Mouse (Mus musculus): ENCODE data around the gene Ace2. TPM values are rescaled to one million over a fixed set of nuclear protein-coding genes. Genes with fewer than 3 reads are reported as not detected.

Gene Ace2
- polyA plus RNA-seq, 1 experiment = not detected

DNA sequence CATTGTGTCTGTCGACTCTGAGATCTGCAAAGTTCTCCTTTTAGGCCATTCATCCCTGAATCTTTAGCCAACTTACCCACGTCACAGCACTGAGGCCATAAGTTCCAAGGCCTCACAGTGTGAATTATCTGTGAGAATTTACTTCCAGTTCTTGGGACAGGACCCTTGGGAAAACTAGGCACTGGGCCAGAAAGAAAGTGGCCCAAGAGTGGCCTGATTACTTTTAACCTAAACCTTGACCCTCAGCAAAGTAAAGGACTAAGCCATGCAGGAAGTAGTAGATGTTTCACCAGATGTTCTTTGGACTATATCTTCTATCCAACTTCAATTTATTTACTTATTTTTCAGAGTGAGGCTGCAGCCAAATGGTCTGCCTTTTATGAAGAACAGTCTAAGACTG, 13.6 kb downstream of the Ace2 start:
- TF ChIP-seq CTCF (IDR thresholded peaks at IDR 0.05; ENCODE audit: extremely low read depth, insufficient read depth, insufficient read length, insufficient replicate concordance) (no peak), POLR2A (IDR thresholded peaks at IDR 0.05; ENCODE audit: low read depth, low read length) (no peak)
- Histone ChIP-seq H3K36me3 (ENCODE audit: control insufficient read depth, insufficient read depth, low read length) (no peaks in the 10 kb centered on the region), H3K27ac (ENCODE audit: insufficient read depth, low read length) (no peak overlapping the region), H3K4me1 (ENCODE audit: control insufficient read depth, insufficient read depth, insufficient read length) (no peaks in the 10 kb centered on the region), H3K27me3 (ENCODE audit: control insufficient read depth, insufficient read depth, low read length) (no peaks in the 10 kb centered on the region), H3K4me3 (ENCODE audit: extremely low read depth, insufficient read depth, insufficient read length) (no peak overlapping the region)
- 67% methylated on average over 2 of the region's 2 CpGs for WGBS
- DNase-seq (ENCODE audit: low read depth in 1 of 2, low spot score in 2 of 2) = no peak

DNA sequence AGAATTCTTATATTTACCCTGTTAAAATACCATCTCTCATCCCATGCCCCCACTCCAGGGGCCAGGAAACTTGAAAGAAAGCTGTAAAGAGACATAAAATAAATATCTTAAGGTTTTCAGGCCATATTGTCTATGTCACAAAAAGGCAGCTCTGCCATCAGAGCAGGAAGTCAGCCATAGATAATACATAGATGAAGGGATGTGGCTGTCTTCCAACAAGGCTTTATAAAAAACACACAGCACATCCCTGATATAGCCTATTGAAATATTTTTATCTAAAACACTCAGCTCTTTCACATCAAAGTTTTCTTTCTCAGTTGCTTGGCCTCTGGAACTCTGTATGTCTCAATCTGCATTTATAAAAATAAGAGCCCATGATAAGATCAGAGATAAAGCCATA, 14.5 kb downstream of the Ace2 start:
- no peak for DNase-seq (ENCODE audit: low read depth in 1 of 2, low spot score in 2 of 2)
- H3K4me3 ChIP-seq (ENCODE audit: extremely low read depth, insufficient read depth, insufficient read length) = no peak overlapping the region
- no peak for TF ChIP-seq CTCF (IDR thresholded peaks at IDR 0.05; ENCODE audit: extremely low read depth, insufficient read depth, insufficient read length, insufficient replicate concordance)
- no peak for TF ChIP-seq POLR2A (IDR thresholded peaks at IDR 0.05; ENCODE audit: low read depth, low read length)
- no peaks in the 10 kb centered on the region for H3K27me3 ChIP-seq (ENCODE audit: control insufficient read depth, insufficient read depth, low read length)
- H3K36me3 ChIP-seq (ENCODE audit: control insufficient read depth, insufficient read depth, low read length) = no peaks in the 10 kb centered on the region
- H3K27ac ChIP-seq (ENCODE audit: insufficient read depth, low read length) = no peak overlapping the region
- no peaks in the 10 kb centered on the region for H3K4me1 ChIP-seq (ENCODE audit: control insufficient read depth, insufficient read depth, insufficient read length)

DNA sequence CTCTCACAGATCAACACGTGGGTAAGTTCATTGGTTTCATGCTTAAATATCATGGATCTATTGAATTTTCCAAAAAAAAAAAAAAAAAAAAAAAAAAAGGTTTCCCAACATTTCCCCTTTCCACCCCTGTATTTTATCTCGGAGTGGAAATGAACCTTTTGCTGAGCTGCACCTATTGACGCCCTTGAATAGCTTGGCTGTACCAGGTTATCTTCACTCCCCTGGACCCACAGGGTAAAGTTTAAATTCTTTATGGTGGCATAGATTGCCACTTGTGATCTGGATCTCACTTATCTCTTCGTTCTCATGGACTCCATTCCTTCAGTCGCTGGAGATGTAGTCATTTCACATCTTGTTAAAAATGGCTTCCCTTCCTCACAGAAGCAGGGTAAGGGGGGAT, 15.5 kb downstream of the Ace2 start:
- Histone ChIP-seq H3K27me3 (ENCODE audit: control insufficient read depth, insufficient read depth, low read length) (no peaks in the 10 kb centered on the region), H3K36me3 (ENCODE audit: control insufficient read depth, insufficient read depth, low read length) (no peaks in the 10 kb centered on the region), H3K4me3 (ENCODE audit: extremely low read depth, insufficient read depth, insufficient read length) (no peak overlapping the region), H3K27ac (ENCODE audit: insufficient read depth, low read length) (no peak overlapping the region), H3K4me1 (ENCODE audit: control insufficient read depth, insufficient read depth, insufficient read length) (no peaks in the 10 kb centered on the region)
- WGBS = 80% methylated on average over 5 of the region's 5 CpGs
- no peak for TF ChIP-seq POLR2A (IDR thresholded peaks at IDR 0.05; ENCODE audit: low read depth, low read length)
- TF ChIP-seq CTCF (IDR thresholded peaks at IDR 0.05; ENCODE audit: extremely low read depth, insufficient read depth, insufficient read length, insufficient replicate concordance) = no peak
- DNase-seq (ENCODE audit: low read depth in 1 of 2, low spot score in 2 of 2) = no peak

DNA sequence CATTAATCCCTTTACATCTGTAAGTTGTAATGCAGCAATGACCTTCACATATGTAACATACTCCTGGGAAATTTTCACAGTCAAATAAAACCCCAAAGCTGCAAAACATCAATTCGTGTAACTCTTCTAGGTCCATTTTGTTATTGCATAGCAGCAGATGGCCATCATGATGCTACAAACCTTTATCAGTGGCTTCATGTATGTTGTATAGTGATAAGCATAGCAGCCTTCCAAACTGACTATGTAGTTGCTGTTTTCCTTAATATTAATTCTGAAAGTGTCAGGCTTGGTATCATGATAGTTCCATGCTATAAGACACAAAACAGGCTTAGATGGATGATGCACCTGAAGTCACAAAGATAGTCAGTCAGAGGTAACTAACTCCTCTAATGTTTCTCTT, 25.5 kb downstream of the Ace2 start:
- DNase-seq (ENCODE audit: low read depth in 1 of 2, low spot score in 2 of 2) = no peak
- TF ChIP-seq CTCF (IDR thresholded peaks at IDR 0.05; ENCODE audit: extremely low read depth, insufficient read depth, insufficient read length, insufficient replicate concordance) (no peak), POLR2A (IDR thresholded peaks at IDR 0.05; ENCODE audit: low read depth, low read length) (no peak)
- Histone ChIP-seq H3K36me3 (ENCODE audit: control insufficient read depth, insufficient read depth, low read length) (no peaks in the 10 kb centered on the region), H3K4me3 (ENCODE audit: extremely low read depth, insufficient read depth, insufficient read length) (no peak overlapping the region), H3K4me1 (ENCODE audit: control insufficient read depth, insufficient read depth, insufficient read length) (no peaks in the 10 kb centered on the region), H3K27me3 (ENCODE audit: control insufficient read depth, insufficient read depth, low read length) (no peaks in the 10 kb centered on the region), H3K27ac (ENCODE audit: insufficient read depth, low read length) (no peak overlapping the region)
- WGBS = 73% methylated on average over 1 of the region's 1 CpGs

DNA sequence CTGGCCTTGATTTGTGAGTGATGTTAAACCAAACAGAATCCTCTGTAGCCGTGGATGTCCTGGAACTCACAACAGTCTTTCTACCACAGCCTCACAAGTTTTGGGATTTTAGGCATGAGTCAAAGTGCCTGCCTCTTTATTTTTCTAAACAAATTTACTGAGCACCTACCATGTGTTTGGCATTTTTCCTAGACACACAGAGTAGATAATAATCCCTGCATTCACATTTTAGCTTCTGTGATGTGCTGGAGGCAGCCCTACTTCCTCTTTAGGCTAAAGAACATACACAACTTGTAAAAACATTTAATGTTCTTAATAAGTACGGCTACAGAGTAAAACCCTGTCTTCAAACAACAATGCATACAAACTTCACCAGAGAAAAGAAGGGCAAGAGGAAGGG, 31.9 kb downstream of the Ace2 start:
- no peak overlapping the region for H3K4me3 ChIP-seq (ENCODE audit: extremely low read depth, insufficient read depth, insufficient read length)
- H3K36me3 ChIP-seq (ENCODE audit: control insufficient read depth, insufficient read depth, low read length) = no peaks in the 10 kb centered on the region
- H3K4me1 ChIP-seq (ENCODE audit: control insufficient read depth, insufficient read depth, insufficient read length) = no peaks in the 10 kb centered on the region
- no peak overlapping the region for H3K27ac ChIP-seq (ENCODE audit: insufficient read depth, low read length)
- WGBS = 74% methylated on average over 2 of the region's 2 CpGs
- no peaks in the 10 kb centered on the region for H3K27me3 ChIP-seq (ENCODE audit: control insufficient read depth, insufficient read depth, low read length)
- DNase-seq (ENCODE audit: low read depth in 1 of 2, low spot score in 2 of 2) = no peak
- TF ChIP-seq CTCF (IDR thresholded peaks at IDR 0.05; ENCODE audit: extremely low read depth, insufficient read depth, insufficient read length, insufficient replicate concordance) = no peak
- no peak for TF ChIP-seq POLR2A (IDR thresholded peaks at IDR 0.05; ENCODE audit: low read depth, low read length)

DNA sequence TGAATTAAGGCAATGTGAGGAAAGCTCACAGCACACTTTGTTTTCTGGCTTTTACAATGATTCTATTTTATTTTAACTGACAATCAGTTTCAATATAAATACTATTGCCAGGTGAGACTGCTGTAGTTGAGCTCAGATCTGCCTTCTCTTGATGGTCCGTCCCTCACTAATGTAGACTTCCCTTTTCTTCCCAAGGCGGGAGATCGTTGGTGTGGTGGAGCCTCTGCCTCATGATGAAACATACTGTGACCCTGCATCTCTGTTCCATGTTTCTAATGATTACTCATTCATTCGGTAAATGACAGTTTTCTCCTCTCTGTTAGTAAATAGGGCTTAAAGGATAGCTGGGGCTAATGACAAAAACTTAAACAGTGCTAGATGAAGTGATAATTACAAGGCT, 34.7 kb downstream of the Ace2 start:
- no peak overlapping the region for H3K27ac ChIP-seq (ENCODE audit: insufficient read depth, low read length)
- H3K4me3 ChIP-seq (ENCODE audit: extremely low read depth, insufficient read depth, insufficient read length) = no peak overlapping the region
- H3K4me1 ChIP-seq (ENCODE audit: control insufficient read depth, insufficient read depth, insufficient read length) = no peaks in the 10 kb centered on the region
- no peaks in the 10 kb centered on the region for H3K27me3 ChIP-seq (ENCODE audit: control insufficient read depth, insufficient read depth, low read length)
- DNase-seq (ENCODE audit: low read depth in 1 of 2, low spot score in 2 of 2) = no peak
- no peaks in the 10 kb centered on the region for H3K36me3 ChIP-seq (ENCODE audit: control insufficient read depth, insufficient read depth, low read length)
- TF ChIP-seq POLR2A (IDR thresholded peaks at IDR 0.05; ENCODE audit: low read depth, low read length) = no peak
- TF ChIP-seq CTCF (IDR thresholded peaks at IDR 0.05; ENCODE audit: extremely low read depth, insufficient read depth, insufficient read length, insufficient replicate concordance) = no peak
- WGBS = 74% methylated on average over 4 of the region's 4 CpGs

DNA sequence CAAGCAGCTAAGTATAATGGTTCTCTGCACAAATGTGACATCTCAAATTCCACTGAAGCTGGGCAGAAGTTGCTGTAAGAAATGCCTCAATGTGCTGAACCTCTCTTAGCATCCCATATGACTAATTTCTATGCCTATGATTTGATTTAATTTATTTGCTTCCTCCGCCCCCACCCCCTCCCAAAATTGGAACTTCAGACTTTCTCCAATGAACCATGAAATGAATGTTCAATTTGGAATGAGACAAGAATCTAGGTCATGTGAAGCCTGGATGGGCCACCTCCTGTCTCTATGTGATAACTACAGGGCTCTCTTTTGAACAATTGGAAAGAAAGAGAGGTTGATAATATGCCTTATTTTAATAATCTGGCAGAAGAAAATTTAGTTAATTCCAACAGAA, 36.2 kb downstream of the Ace2 start:
- Histone ChIP-seq H3K4me1 (ENCODE audit: control insufficient read depth, insufficient read depth, insufficient read length) (no peaks in the 10 kb centered on the region), H3K27me3 (ENCODE audit: control insufficient read depth, insufficient read depth, low read length) (no peaks in the 10 kb centered on the region), H3K4me3 (ENCODE audit: extremely low read depth, insufficient read depth, insufficient read length) (no peak overlapping the region), H3K27ac (ENCODE audit: insufficient read depth, low read length) (no peak overlapping the region), H3K36me3 (ENCODE audit: control insufficient read depth, insufficient read depth, low read length) (no peaks in the 10 kb centered on the region)
- DNase-seq (ENCODE audit: low read depth in 1 of 2, low spot score in 2 of 2) = no peak
- 86% methylated on average over 1 of the region's 1 CpGs for WGBS
- TF ChIP-seq POLR2A (IDR thresholded peaks at IDR 0.05; ENCODE audit: low read depth, low read length) (no peak), CTCF (IDR thresholded peaks at IDR 0.05; ENCODE audit: extremely low read depth, insufficient read depth, insufficient read length, insufficient replicate concordance) (no peak)

Data from spleen, adult 2 months (tissue).